Comparison of ENCODE assay signal across 25 mouse cellular contexts in genomic region chr3:113756773-113757172, GRCm38 (mm10).
DNase-seq lines count a peak whose midpoint lies in the region; ATAC-seq and TF ChIP-seq lines count a peak whose summit lies in the region.
"Had no signal": no experiment of that assay in that cellular context is flagged by ENCODE, and none has a peak within 500 bp of the region (broad histone marks: within the 10 kb centered on the region; RNA-seq: fewer than 3 reads in every experiment).

No protein-coding gene starts in this region.

- no peaks in the 10 kb centered on the region for H3K9me3 ChIP-seq in embryonic facial prominence, embryonic 14.5 days (ENCODE audit: control insufficient read depth, low read length)
- H3K9me3 ChIP-seq in embryonic facial prominence, embryonic 10.5 days, result no peaks in the 10 kb centered on the region
- H3K9me3 ChIP-seq in heart, embryonic 12.5 days (replicated peaks), result no peaks in the 10 kb centered on the region
- no peaks in the 10 kb centered on the region for H3K9me3 ChIP-seq in heart, postnatal 0 days (replicated peaks; ENCODE audit: control insufficient read depth, low read length)
- H3K9me3 ChIP-seq in lung, embryonic 16.5 days (ENCODE audit: control insufficient read depth, low read length), result no peaks in the 10 kb centered on the region
- H3K9me3 ChIP-seq: embryonic facial prominence, embryonic 15.5 days; hindbrain, embryonic 12.5 days; hindbrain, embryonic 15.5 days had no signal

- DNase-seq in embryonic facial prominence, embryonic 14.5 days (ENCODE audit: low spot score), result peak; percentile 40
- DNase-seq in embryonic facial prominence, embryonic 10.5 days (ENCODE audit: low spot score), result no peak
- DNase-seq in heart, adult 2 months, result no peak
- peak; percentile 22 for DNase-seq in heart, postnatal 0 days (ENCODE audit: low spot score)
- no peak for DNase-seq in heart, postnatal 36 days
- no peak for DNase-seq in lung, postnatal 14 days
- DNase-seq: adrenal gland, adult 8-10 months; adrenal gland, postnatal 25 days; cerebellum, adult 11-12 months; cerebellum, adult 8-10 months; cerebellum, postnatal 36 days; embryo, embryonic 11 days; forebrain, postnatal 0 days; gastrocnemius, adult 2 months; gastrocnemius, postnatal 14 days; heart, adult 11 months; heart, postnatal 14 days had no signal

- no peak overlapping the region for H3K9ac ChIP-seq in embryonic facial prominence, embryonic 14.5 days (ENCODE audit: low read depth, low read length)
- no peak overlapping the region for H3K9ac ChIP-seq in heart, embryonic 12.5 days
- no peak overlapping the region for H3K9ac ChIP-seq in heart, adult 2 months (ENCODE audit: low read depth, low read length)
- no peak overlapping the region for H3K9ac ChIP-seq in heart, postnatal 0 days (replicated peaks; ENCODE audit: low read depth, low read length)
- H3K9ac ChIP-seq in lung, embryonic 16.5 days (ENCODE audit: low read length), result no peak overlapping the region
- H3K9ac ChIP-seq: embryonic facial prominence, embryonic 15.5 days; forebrain, postnatal 0 days; hindbrain, embryonic 12.5 days; hindbrain, embryonic 15.5 days had no signal

- H3K36me3 ChIP-seq in embryonic facial prominence, embryonic 14.5 days (ENCODE audit: control insufficient read depth, insufficient read depth, low read length), result no peaks in the 10 kb centered on the region
- H3K36me3 ChIP-seq in embryonic facial prominence, embryonic 10.5 days (replicated peaks), result no peaks in the 10 kb centered on the region
- H3K36me3 ChIP-seq in heart, embryonic 12.5 days, result no peaks in the 10 kb centered on the region
- H3K36me3 ChIP-seq in heart, adult 2 months (ENCODE audit: control insufficient read depth, insufficient read depth, low read length), result no peaks in the 10 kb centered on the region
- no peaks in the 10 kb centered on the region for H3K36me3 ChIP-seq in heart, postnatal 0 days (replicated peaks; ENCODE audit: control insufficient read depth, insufficient read depth, low read length)
- no peaks in the 10 kb centered on the region for H3K36me3 ChIP-seq in lung, embryonic 16.5 days (ENCODE audit: control insufficient read depth, insufficient read depth, low read length)
- H3K36me3 ChIP-seq: embryonic facial prominence, embryonic 15.5 days; hindbrain, embryonic 12.5 days; hindbrain, embryonic 15.5 days had no signal

- H3K4me2 ChIP-seq in embryonic facial prominence, embryonic 14.5 days (ENCODE audit: low read depth, low read length), result no peak overlapping the region
- H3K4me2 ChIP-seq in heart, embryonic 12.5 days, result no peak overlapping the region
- H3K4me2 ChIP-seq in heart, postnatal 0 days (ENCODE audit: low read depth, low read length), result no peak overlapping the region
- H3K4me2 ChIP-seq in lung, embryonic 16.5 days (ENCODE audit: low read depth, low read length), result no peak overlapping the region
- H3K4me2 ChIP-seq: embryonic facial prominence, embryonic 15.5 days; hindbrain, embryonic 12.5 days; hindbrain, embryonic 15.5 days had no signal

- intact Hi-C loops in heart, adult 2 months (cut with DNase I), result no loop called here
- intact Hi-C loops in heart, postnatal 36 days (cut with DNase I), result no loop called here

- ATAC-seq in embryonic facial prominence, embryonic 14.5 days (ENCODE audit: low read depth), result peak; percentile 55; the same call in 1 of the 2 replicates
- peak; percentile 55; the same call in 1 of the 2 replicates for ATAC-seq in heart, embryonic 12.5 days (ENCODE audit: insufficient number of reproducible peaks, low FRiP score)
- peak; percentile 44 for ATAC-seq in heart, postnatal 0 days (ENCODE audit: insufficient read depth, low read depth)
- ATAC-seq in lung, embryonic 16.5 days (ENCODE audit: low read depth), result peak; percentile 92
- ATAC-seq: activated CD4-positive, CD25-positive, alpha-beta regulatory T cell, adult 4 months; forebrain, embryonic 14.5 days; intestine, postnatal 0 days had no signal

- no peak overlapping the region for H3K4me3 ChIP-seq in embryonic facial prominence, embryonic 14.5 days (ENCODE audit: low read depth, low read length)
- H3K4me3 ChIP-seq in embryonic facial prominence, embryonic 10.5 days, result no peak overlapping the region
- H3K4me3 ChIP-seq in heart, embryonic 12.5 days, result no peak overlapping the region
- no peak overlapping the region for H3K4me3 ChIP-seq in heart, adult 2 months
- H3K4me3 ChIP-seq in heart, postnatal 0 days (ENCODE audit: low read depth, low read length), result no peak overlapping the region
- no peak overlapping the region for H3K4me3 ChIP-seq in lung, embryonic 16.5 days (ENCODE audit: low read length)
- H3K4me3 ChIP-seq: embryonic facial prominence, embryonic 15.5 days; gastrocnemius, adult 2 months; hindbrain, embryonic 12.5 days; hindbrain, embryonic 15.5 days had no signal

- no peak for TF ChIP-seq EP300 in heart, adult 2 months (IDR thresholded peaks at IDR 0.05; ENCODE audit: insufficient read depth, low read depth, low read length)
- TF ChIP-seq EP300 in heart, postnatal 0 days (IDR thresholded peaks at IDR 0.05; ENCODE audit: low read depth), result no peak

- no peak for TF ChIP-seq POLR2A in heart, adult 2 months (IDR thresholded peaks at IDR 0.05; ENCODE audit: insufficient read depth, low read depth, low read length)

- H3K27ac ChIP-seq in embryonic facial prominence, embryonic 14.5 days (replicated peaks; ENCODE audit: low read depth, low read length), result no peak overlapping the region
- no peak overlapping the region for H3K27ac ChIP-seq in embryonic facial prominence, embryonic 10.5 days (replicated peaks)
- no peak overlapping the region for H3K27ac ChIP-seq in heart, embryonic 12.5 days (ENCODE audit: poor library complexity, severe bottlenecking)
- H3K27ac ChIP-seq in heart, adult 2 months, result no peak overlapping the region
- no peak overlapping the region for H3K27ac ChIP-seq in heart, postnatal 0 days (ENCODE audit: low read depth)
- H3K27ac ChIP-seq in lung, embryonic 16.5 days (ENCODE audit: low read length), result no peak overlapping the region
- H3K27ac ChIP-seq: embryonic facial prominence, embryonic 15.5 days; gastrocnemius, adult 2 months; hindbrain, embryonic 12.5 days; hindbrain, embryonic 15.5 days had no signal

- peaks cover 3% of the 10 kb centered on the region; the same call in 1 of the 2 replicates for H3K4me1 ChIP-seq in embryonic facial prominence, embryonic 14.5 days (ENCODE audit: control insufficient read depth, insufficient read depth, low read length)
- H3K4me1 ChIP-seq in embryonic facial prominence, embryonic 10.5 days, result no peaks in the 10 kb centered on the region
- H3K4me1 ChIP-seq in heart, embryonic 12.5 days (replicated peaks), result no peaks in the 10 kb centered on the region
- H3K4me1 ChIP-seq in heart, adult 2 months (ENCODE audit: control insufficient read depth, insufficient read depth, low read length), result no peaks in the 10 kb centered on the region
- H3K4me1 ChIP-seq in heart, postnatal 0 days (ENCODE audit: control insufficient read depth, insufficient read depth), result no peaks in the 10 kb centered on the region
- H3K4me1 ChIP-seq in lung, embryonic 16.5 days (replicated peaks; ENCODE audit: control insufficient read depth, insufficient read depth, low read length), result no peaks in the 10 kb centered on the region
- H3K4me1 ChIP-seq: embryonic facial prominence, embryonic 15.5 days; hindbrain, embryonic 12.5 days; hindbrain, embryonic 15.5 days had no signal

- H3K79me2 ChIP-seq in heart, adult 2 months (replicated peaks; ENCODE audit: control insufficient read depth, insufficient read depth, low read length), result no peaks in the 10 kb centered on the region

- no peak for TF ChIP-seq CTCF in heart, adult 2 months (IDR thresholded peaks at IDR 0.05)
- no peak for TF ChIP-seq CTCF in heart, postnatal 0 days (IDR thresholded peaks at IDR 0.05; ENCODE audit: low read depth)

- H3K27me3 ChIP-seq in embryonic facial prominence, embryonic 14.5 days (replicated peaks; ENCODE audit: control insufficient read depth, insufficient read depth, low read length), result no peaks in the 10 kb centered on the region
- H3K27me3 ChIP-seq in embryonic facial prominence, embryonic 10.5 days (replicated peaks; ENCODE audit: low read depth, poor library complexity, severe bottlenecking), result no peaks in the 10 kb centered on the region
- H3K27me3 ChIP-seq in heart, embryonic 12.5 days (replicated peaks), result no peaks in the 10 kb centered on the region
- H3K27me3 ChIP-seq in heart, adult 2 months (ENCODE audit: control insufficient read depth, insufficient read depth, low read length), result no peaks in the 10 kb centered on the region
- H3K27me3 ChIP-seq in heart, postnatal 0 days (ENCODE audit: control insufficient read depth, insufficient read depth, low read length), result no peaks in the 10 kb centered on the region
- no peaks in the 10 kb centered on the region for H3K27me3 ChIP-seq in lung, embryonic 16.5 days (ENCODE audit: control insufficient read depth, insufficient read depth, low read depth, low read length)
- H3K27me3 ChIP-seq: embryonic facial prominence, embryonic 15.5 days; hindbrain, embryonic 12.5 days; hindbrain, embryonic 15.5 days had no signal

- WGBS in embryonic facial prominence, embryonic 14.5 days, result 52% methylated on average over 2 of the region's 2 CpGs
- WGBS in embryonic facial prominence, embryonic 10.5 days, result 72% methylated on average over 2 of the region's 2 CpGs
- 39% methylated on average over 2 of the region's 2 CpGs for WGBS in heart, embryonic 12.5 days
- 37% methylated on average over 2 of the region's 2 CpGs for WGBS in heart, adult 2 months
- WGBS in heart, postnatal 0 days, result 42% methylated on average over 2 of the region's 2 CpGs
- WGBS in lung, embryonic 16.5 days, result 22% methylated on average over 2 of the region's 2 CpGs

Comparison
In these comparisons a context has a peak if more than half of its experiments do, and no peak if none do; other contexts are left out.
1. DNase-seq: peak in embryonic facial prominence, embryonic 14.5 days (single experiment) and heart, postnatal 0 days (single experiment); none in embryonic facial prominence, embryonic 10.5 days (single experiment), heart, adult 2 months (0 of 2), heart, postnatal 36 days (0 of 2) and lung, postnatal 14 days (single experiment).
2. Peak in every context shown above with its lines, with median percentiles within 50 percentile points of each other: ATAC-seq.